Mouse (Mus musculus) kidney, postnatal 0 days (tissue): Measurements from ENCODE around the gene Amigo2. TPM values are rescaled to one million over a fixed set of nuclear protein-coding genes. Genes with fewer than 3 reads are reported as not detected.

ENCODE experiments used
- ATAC-seq: fragments of 200-750 bp; cut with Nextera tagmentation; replicated peaks from 2 replicates; pipeline ENCODE4 v1.8.0; 2017; ENCODE audit warnings: low read depth, moderate number of reproducible peaks, moderate TSS enrichment, moderate library complexity; ENCODE audit not compliant: low FRiP score
- DNase-seq: peaks from one replicate; pipeline ENCODE4 v3.0.0-alpha.2; 2016; ENCODE audit warnings: low spot score
- H3K27ac ChIP-seq: fragments of 300-500 bp; sonication (generic); 2 replicates; pipeline ENCODE4 v1.5.1; 2014; ENCODE audit warnings: mild to moderate bottlenecking
- H3K27me3 ChIP-seq: fragments of 300-500 bp; sonication (generic); 2 replicates; pipeline ENCODE4 v1.6.1; 2014; ENCODE audit warnings: low read length, mixed read lengths; ENCODE audit not compliant: insufficient read depth
- H3K36me3 ChIP-seq: fragments of 300-500 bp; sonication (generic); 2 replicates; pipeline ENCODE4 v1.6.1; 2014; ENCODE audit warnings: low read length, mixed read lengths; ENCODE audit not compliant: insufficient read depth
- H3K4me1 ChIP-seq: fragments of 300-500 bp; sonication (generic); replicated peaks from 2 replicates; pipeline ENCODE4 v1.6.1; 2014; ENCODE audit warnings: antibody characterized with exemption, low read length, mixed read lengths; ENCODE audit not compliant: insufficient read depth
- H3K4me2 ChIP-seq: fragments of 300-500 bp; sonication (generic); 2 replicates; pipeline ENCODE4 v1.6.1; 2014; ENCODE audit warnings: mild to moderate bottlenecking, low read length, moderate library complexity, mixed read lengths
- H3K4me3 ChIP-seq: fragments of 300-500 bp; sonication (generic); replicated peaks from 2 replicates; pipeline ENCODE4 v1.5.1; 2014; ENCODE audit warnings: low read depth, low read length
- H3K9ac ChIP-seq: fragments of 300-500 bp; sonication (generic); 2 replicates; pipeline ENCODE4 v1.6.1; 2014; ENCODE audit warnings: low read depth, low read length
- H3K9me3 ChIP-seq: fragments of 300-500 bp; sonication (generic); replicated peaks from 2 replicates; pipeline ENCODE4 v1.6.1; 2016; ENCODE audit warnings: low read length, inconsistent platforms, mixed read lengths
- CTCF ChIP-seq: IDR thresholded peaks from 2 replicates; pipeline ENCODE4 v1.5.1; 2016; ENCODE audit warnings: antibody characterized with exemption, low read depth, mild to moderate bottlenecking, moderate library complexity
- WGBS: fragments of 180-500 bp; shearing (Covaris S2); extraction: QIAGEN DNeasy Blood & Tissue Kit; methylation state at CpG from one replicate; pipeline ENCODE4 v1.1.7; 2014; 5-methylcytosine and 5-hydroxymethylcytosine counted together
- polyA plus RNA-seq: library from polyadenylated mRNA; unstranded; fragments of >200 nt; fragmentation: Nextera tagmentation; extraction: Ambion mirVana; gene quantifications from 2 replicates; pipeline ENCODE4 v1.2.1, GENCODE M21; 2015

The Amigo2 gene
- polyA plus RNA-seq, 1 experiment from 2014 or later: 11.8 TPM

GRCm38 (mm10) chr15:97287436-97288143 is 40.5 kb upstream of the Amigo2 start:
- no peak overlapping the region for H3K4me3 ChIP-seq
- TF ChIP-seq CTCF: no peak
- no peak overlapping the region for H3K4me2 ChIP-seq
- H3K36me3 ChIP-seq: 0 out of 2 replicates have a peak, but pooled peaks cover 4% of the 10 kb centered on the region
- no peaks in the 10 kb centered on the region for H3K27me3 ChIP-seq
- H3K4me1 ChIP-seq: no peaks in the 10 kb centered on the region
- no peak overlapping the region for H3K9ac ChIP-seq
- no peaks in the 10 kb centered on the region for H3K9me3 ChIP-seq
- no peak for DNase-seq
- ATAC-seq: no peak
- H3K27ac ChIP-seq: no peak overlapping the region
- 93% methylated on average over 5 of the region's 5 CpGs for WGBS

GRCm38 (mm10) chr15:97286731-97287130 is 39.6 kb upstream of the Amigo2 start:
- TF ChIP-seq CTCF: no peak
- no peak overlapping the region for H3K27ac ChIP-seq
- no peak overlapping the region for H3K4me2 ChIP-seq
- no peaks in the 10 kb centered on the region for H3K4me1 ChIP-seq
- H3K36me3 ChIP-seq: 0 out of 2 replicates have a peak, but pooled peaks cover 4% of the 10 kb centered on the region
- no peaks in the 10 kb centered on the region for H3K27me3 ChIP-seq
- DNase-seq: no peak
- WGBS: 68% methylated on average over 10 of the region's 10 CpGs
- no peak overlapping the region for H3K9ac ChIP-seq
- H3K4me3 ChIP-seq: no peak overlapping the region
- ATAC-seq: no peak
- H3K9me3 ChIP-seq: no peaks in the 10 kb centered on the region

GRCm38 (mm10) chr15:97285665-97286212 is 38.7 kb upstream of the Amigo2 start:
- DNase-seq (no peak), ATAC-seq (no peak)
- Histone ChIP-seq H3K4me1 (no peaks in the 10 kb centered on the region), H3K4me3 (no peak overlapping the region), H3K27ac (no peak overlapping the region), H3K9ac (no peak overlapping the region), H3K9me3 (no peaks in the 10 kb centered on the region), H3K27me3 (no peaks in the 10 kb centered on the region), H3K36me3 (0 out of 2 replicates have a peak, but pooled peaks cover 4% of the 10 kb centered on the region), H3K4me2 (no peak overlapping the region)
- WGBS: 85% methylated on average over 10 of the region's 10 CpGs
- no peak for TF ChIP-seq CTCF

DNA sequence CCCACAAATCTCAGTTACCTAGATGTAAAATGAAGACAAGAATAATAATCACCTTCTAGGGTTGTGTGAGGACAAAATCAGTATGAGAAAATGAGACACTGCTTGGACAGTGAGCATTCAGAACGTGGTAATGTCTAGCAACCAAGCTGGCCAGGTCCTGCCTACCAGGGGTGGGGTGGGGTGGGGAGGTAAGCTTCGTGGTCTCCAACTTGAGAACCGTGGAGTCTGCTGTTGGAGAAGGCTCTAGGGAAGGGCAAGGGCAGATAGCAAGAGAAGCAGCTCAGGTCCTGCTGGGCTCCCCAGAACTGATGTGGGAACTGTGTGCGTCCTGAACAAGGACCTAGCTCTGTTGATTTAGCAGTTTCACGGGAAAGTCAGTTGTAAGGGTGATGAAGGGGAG is 37.1 kb upstream of the Amigo2 start:
- DNase-seq: no peak
- no peaks in the 10 kb centered on the region for H3K4me1 ChIP-seq
- 0 out of 2 replicates have a peak, but pooled peaks cover 4% of the 10 kb centered on the region for H3K36me3 ChIP-seq
- ATAC-seq: no peak
- H3K9ac ChIP-seq: no peak overlapping the region
- no peak overlapping the region for H3K4me2 ChIP-seq
- H3K4me3 ChIP-seq: no peak overlapping the region
- WGBS: 73% methylated on average over 5 of the region's 5 CpGs
- H3K27me3 ChIP-seq: no peaks in the 10 kb centered on the region
- H3K9me3 ChIP-seq: no peaks in the 10 kb centered on the region
- H3K27ac ChIP-seq: no peak overlapping the region
- no peak for TF ChIP-seq CTCF

- H3K4me3 ChIP-seq: no peak overlapping the region
- H3K27ac ChIP-seq: no peak overlapping the region
- no peak for TF ChIP-seq CTCF
- H3K9ac ChIP-seq: no peak overlapping the region
- DNase-seq (no peak), ATAC-seq (no peak)
- H3K27me3 ChIP-seq: no peaks in the 10 kb centered on the region
- 0 out of 2 replicates have a peak, but pooled peaks cover 3% of the 10 kb centered on the region for H3K36me3 ChIP-seq
- H3K4me1 ChIP-seq: no peaks in the 10 kb centered on the region
- 66% methylated on average over 6 of the region's 6 CpGs for WGBS
- H3K4me2 ChIP-seq: no peak overlapping the region
- H3K9me3 ChIP-seq: no peaks in the 10 kb centered on the region
Measured at GRCm38 (mm10) chr15:97282572-97282881, 35.4 kb upstream of the Amigo2 start.

DNA sequence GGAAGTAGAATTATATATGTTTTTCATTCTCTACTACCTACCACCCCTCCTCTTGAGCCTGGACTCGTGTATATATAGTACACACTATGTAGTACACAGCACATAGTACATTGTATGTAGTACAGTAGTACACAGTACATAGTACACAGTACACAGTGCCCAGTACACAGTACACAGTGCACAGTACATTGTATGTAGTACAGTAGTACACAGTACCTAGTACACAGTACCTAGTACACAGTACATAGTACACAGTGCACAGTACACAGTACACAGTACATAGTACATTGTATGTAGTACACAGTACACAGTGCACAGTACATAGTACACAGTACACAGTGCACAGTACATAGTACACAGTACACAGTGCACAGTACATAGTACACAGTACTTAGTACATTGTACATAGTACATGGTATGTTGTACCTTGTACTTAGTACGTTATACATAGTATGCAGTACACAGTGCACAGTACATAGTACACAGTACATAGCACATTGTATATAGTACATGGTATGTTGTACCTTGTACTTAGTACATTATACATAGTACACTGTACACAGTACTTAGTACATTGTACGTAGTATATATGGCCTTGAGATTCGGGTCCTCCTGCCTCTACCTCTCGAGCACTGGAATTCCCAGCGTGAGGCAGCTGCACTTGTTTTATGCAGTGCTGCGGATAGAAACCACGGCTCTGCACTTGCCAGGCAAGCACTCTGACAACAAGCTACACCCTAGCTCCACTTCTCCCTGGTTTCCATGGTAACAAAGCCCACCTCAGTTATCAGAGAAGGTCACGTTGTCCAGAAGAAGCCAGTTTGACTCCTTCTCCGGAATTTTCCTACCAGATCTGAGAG is 34.9 kb upstream of the Amigo2 start:
- H3K9me3 ChIP-seq: no peaks in the 10 kb centered on the region
- no peak overlapping the region for H3K4me3 ChIP-seq
- ATAC-seq (no peak), DNase-seq (no peak)
- H3K36me3 ChIP-seq: no peaks in the 10 kb centered on the region
- no peaks in the 10 kb centered on the region for H3K4me1 ChIP-seq
- no peak overlapping the region for H3K4me2 ChIP-seq
- 70% methylated on average over 10 of the region's 10 CpGs for WGBS
- no peak overlapping the region for H3K9ac ChIP-seq
- no peak overlapping the region for H3K27ac ChIP-seq
- H3K27me3 ChIP-seq: no peaks in the 10 kb centered on the region
- TF ChIP-seq CTCF: no peak
